Mouse (Mus musculus) intestine, embryonic 15.5 days (tissue): ENCODE measurements at regions not wholly inside any gene's neighbourhood (a gene's known extent, or its start where the extent isn't known, plus 50 kb on each side); places are given as distances from the start of the nearest gene placed in this dataset.
"Not testable (repeated sequence)": the region's sequence is repeated elsewhere in the genome, so short reads cannot be mapped to it uniquely, and the experiment has no call there.

ENCODE experiments used
- ATAC-seq: fragments of 200-750 bp; cut with Nextera tagmentation; 2 replicates; pipeline ENCODE4 v1.8.0; 2017; ENCODE audit warnings: moderate TSS enrichment, moderate library complexity
- H3K27ac ChIP-seq: fragments of 300-500 bp; sonication (generic); 2 replicates; pipeline ENCODE4 v1.5.1; 2015; ENCODE audit warnings: mild to moderate bottlenecking, inconsistent platforms
- H3K27me3 ChIP-seq: fragments of 300-500 bp; sonication (generic); replicated peaks from 2 replicates; pipeline ENCODE4 v1.6.1; 2015; ENCODE audit warnings: inconsistent platforms
- H3K36me3 ChIP-seq: fragments of 300-500 bp; sonication (generic); 2 replicates; pipeline ENCODE4 v1.6.1; 2015; ENCODE audit warnings: inconsistent platforms
- H3K4me1 ChIP-seq: fragments of 300-500 bp; sonication (generic); replicated peaks from 2 replicates; pipeline ENCODE4 v1.6.1; 2015; ENCODE audit warnings: inconsistent platforms
- H3K4me2 ChIP-seq: fragments of 300-500 bp; sonication (generic); replicated peaks from 2 replicates; pipeline ENCODE4 v1.6.1; 2015; ENCODE audit warnings: mild to moderate bottlenecking, inconsistent platforms
- H3K4me3 ChIP-seq: fragments of 300-500 bp; sonication (generic); replicated peaks from 2 replicates; pipeline ENCODE4 v1.5.1; 2015; ENCODE audit warnings: inconsistent platforms
- H3K9ac ChIP-seq: fragments of 300-500 bp; sonication (generic); 2 replicates; pipeline ENCODE4 v1.6.1; 2015; ENCODE audit warnings: inconsistent platforms
- H3K9me3 ChIP-seq: fragments of 300-500 bp; sonication (generic); 2 replicates; pipeline ENCODE4 v1.6.1; 2016; ENCODE audit warnings: inconsistent platforms
- WGBS: fragments of 180-500 bp; shearing (Covaris S2); methylation state at CpG from one replicate; pipeline ENCODE4 v1.1.7; 2015; 5-methylcytosine and 5-hydroxymethylcytosine counted together

GRCm38 (mm10) chr9:115805224-115805623 lies 104.0 kb upstream of the Gadl1 start:
- no peaks in the 10 kb centered on the region for H3K27me3 ChIP-seq
- H3K4me2 ChIP-seq = no peak overlapping the region
- WGBS = 56% methylated on average over 4 of the region's 4 CpGs
- no peaks in the 10 kb centered on the region for H3K4me1 ChIP-seq
- no peak for ATAC-seq
- no peak overlapping the region for H3K9ac ChIP-seq
- H3K9me3 ChIP-seq = no peaks in the 10 kb centered on the region
- no peak overlapping the region for H3K4me3 ChIP-seq
- no peaks in the 10 kb centered on the region for H3K36me3 ChIP-seq
- no peak overlapping the region for H3K27ac ChIP-seq

GRCm38 (mm10) chr9:115806018-115806702 lies 103.1 kb upstream of the Gadl1 start:
- Histone ChIP-seq H3K27me3 (no peaks in the 10 kb centered on the region), H3K4me3 (no peak overlapping the region), H3K27ac (no peak overlapping the region), H3K4me2 (no peak overlapping the region), H3K9ac (no peak overlapping the region), H3K36me3 (no peaks in the 10 kb centered on the region), H3K9me3 (no peaks in the 10 kb centered on the region), H3K4me1 (no peaks in the 10 kb centered on the region)
- ATAC-seq = no peak
- WGBS = 27% methylated on average over 10 of the region's 10 CpGs

- no peaks in the 10 kb centered on the region for H3K36me3 ChIP-seq
Observed at GRCm38 (mm10) chr9:115840186-115840585, 69.1 kb upstream of the Gadl1 start.

GRCm38 (mm10) chr9:115840791-115841190 lies 68.5 kb upstream of the Gadl1 start:
- Histone ChIP-seq H3K4me2 (no peak overlapping the region), H3K36me3 (no peaks in the 10 kb centered on the region), H3K9me3 (no peaks in the 10 kb centered on the region), H3K9ac (no peak overlapping the region), H3K27me3 (no peaks in the 10 kb centered on the region), H3K4me3 (no peak overlapping the region), H3K27ac (no peak overlapping the region), H3K4me1 (no peaks in the 10 kb centered on the region)
- 82% methylated on average over 8 of the region's 8 CpGs for WGBS
- ATAC-seq = no peak

More at GRCm38 (mm10) chr9:115840186-115840585, 69.1 kb upstream of the Gadl1 start:
- WGBS = 54% methylated on average over 5 of the region's 5 CpGs
- Histone ChIP-seq H3K4me2 (no peak overlapping the region), H3K9ac (no peak overlapping the region), H3K27me3 (no peaks in the 10 kb centered on the region), H3K27ac (no peak overlapping the region), H3K9me3 (no peaks in the 10 kb centered on the region), H3K4me3 (no peak overlapping the region), H3K4me1 (no peaks in the 10 kb centered on the region)
- ATAC-seq = no peak

GRCm38 (mm10) chr9:115841684-115842083 lies 67.6 kb upstream of the Gadl1 start:
- H3K4me3 ChIP-seq = no peak overlapping the region
- peak; percentile 72 for ATAC-seq
- H3K9ac ChIP-seq = no peak overlapping the region
- H3K27ac ChIP-seq = no peak overlapping the region
- 63% methylated on average over 10 of the region's 10 CpGs for WGBS
- H3K9me3 ChIP-seq = no peaks in the 10 kb centered on the region
- H3K4me1 ChIP-seq = no peaks in the 10 kb centered on the region
- H3K36me3 ChIP-seq = no peaks in the 10 kb centered on the region
- H3K4me2 ChIP-seq = no peak overlapping the region
- H3K27me3 ChIP-seq = no peaks in the 10 kb centered on the region

- Histone ChIP-seq H3K9ac (no peak overlapping the region), H3K9me3 (no peaks in the 10 kb centered on the region), H3K4me1 (no peaks in the 10 kb centered on the region), H3K27ac (no peak overlapping the region), H3K27me3 (no peaks in the 10 kb centered on the region), H3K4me2 (no peak overlapping the region), H3K36me3 (no peaks in the 10 kb centered on the region), H3K4me3 (no peak overlapping the region)
- ATAC-seq = no peak
- 60% methylated on average over 4 of the region's 4 CpGs for WGBS
Observed at GRCm38 (mm10) chr9:115844340-115844739, 64.9 kb upstream of the Gadl1 start.

- Histone ChIP-seq H3K9ac (no peak overlapping the region), H3K4me3 (no peak overlapping the region), H3K36me3 (no peaks in the 10 kb centered on the region), H3K4me1 (no peaks in the 10 kb centered on the region), H3K27me3 (no peaks in the 10 kb centered on the region), H3K9me3 (no peaks in the 10 kb centered on the region), H3K4me2 (no peak overlapping the region), H3K27ac (no peak overlapping the region)
- 80% methylated on average over 5 of the region's 5 CpGs for WGBS
- ATAC-seq = no peak
Observed at GRCm38 (mm10) chr9:115845091-115845490, 64.2 kb upstream of the Gadl1 start.

GRCm38 (mm10) chr9:115847289-115848074 lies 61.8 kb upstream of the Gadl1 start:
- Histone ChIP-seq H3K9me3 (no peaks in the 10 kb centered on the region), H3K36me3 (no peaks in the 10 kb centered on the region), H3K4me1 (no peaks in the 10 kb centered on the region), H3K27me3 (no peaks in the 10 kb centered on the region), H3K27ac (no peak overlapping the region), H3K4me3 (no peak overlapping the region), H3K4me2 (peak overlapping the region; percentile 37; the same call in 1 of the 2 replicates), H3K9ac (no peak overlapping the region)
- WGBS = 43% methylated on average over 12 of the region's 12 CpGs
- ATAC-seq = peak; percentile 77

- H3K36me3 ChIP-seq, H3K27me3 ChIP-seq, H3K27ac ChIP-seq, H3K9me3 ChIP-seq, H3K9ac ChIP-seq, H3K4me2 ChIP-seq, H3K4me3 ChIP-seq, H3K4me1 ChIP-seq: not testable (repeated sequence)
- 73% methylated on average over 5 of the region's 5 CpGs for WGBS
- ATAC-seq = peak; percentile 60; the same call in 1 of the 2 replicates
Observed at GRCm38 (mm10) chr9:115853210-115853842, 55.9 kb upstream of the Gadl1 start.

GRCm38 (mm10) chr9:115857301-115857700 lies 52.0 kb upstream of the Gadl1 start:
- no peak overlapping the region for H3K4me2 ChIP-seq
- WGBS = 78% methylated on average over 7 of the region's 7 CpGs
- H3K27me3 ChIP-seq = no peaks in the 10 kb centered on the region
- H3K36me3 ChIP-seq = no peaks in the 10 kb centered on the region
- no peaks in the 10 kb centered on the region for H3K9me3 ChIP-seq
- no peak overlapping the region for H3K27ac ChIP-seq
- no peaks in the 10 kb centered on the region for H3K4me1 ChIP-seq
- no peak for ATAC-seq
- H3K9ac ChIP-seq = no peak overlapping the region
- no peak overlapping the region for H3K4me3 ChIP-seq

GRCm38 (mm10) chr9:115858848-115859247 lies 50.4 kb upstream of the Gadl1 start:
- H3K9me3 ChIP-seq = no peaks in the 10 kb centered on the region
- no peaks in the 10 kb centered on the region for H3K4me1 ChIP-seq
- H3K4me3 ChIP-seq = no peak overlapping the region
- WGBS = 85% methylated on average over 3 of the region's 3 CpGs
- no peaks in the 10 kb centered on the region for H3K27me3 ChIP-seq
- H3K4me2 ChIP-seq = no peak overlapping the region
- no peak overlapping the region for H3K27ac ChIP-seq
- ATAC-seq = no peak
- H3K36me3 ChIP-seq = no peaks in the 10 kb centered on the region
- H3K9ac ChIP-seq = no peak overlapping the region
